Mouse (Mus musculus): ENCODE data around the gene Ogg1.

GRCm38 (mm10) chr6:113301350-113301749 is 25.4 kb upstream of the Ogg1 start:
- TF ChIP-seq CTCF (IDR thresholded peaks at IDR 0.05; ENCODE audit: extremely low read depth, insufficient read depth, low read length) = no peak
- no peak for TF ChIP-seq POLR2A (IDR thresholded peaks at IDR 0.05; ENCODE audit: extremely low read depth, insufficient read depth, low read length)
